Mouse (Mus musculus): ENCODE measurements around the gene Nr2e1. TPM values are rescaled to one million over a fixed set of nuclear protein-coding genes. Genes with fewer than 3 reads are reported as not detected.

The Nr2e1 gene
- total and polyA plus RNA-seq, 2 experiments from 2014 or later = 6.2 to 10.2 TPM

DNA sequence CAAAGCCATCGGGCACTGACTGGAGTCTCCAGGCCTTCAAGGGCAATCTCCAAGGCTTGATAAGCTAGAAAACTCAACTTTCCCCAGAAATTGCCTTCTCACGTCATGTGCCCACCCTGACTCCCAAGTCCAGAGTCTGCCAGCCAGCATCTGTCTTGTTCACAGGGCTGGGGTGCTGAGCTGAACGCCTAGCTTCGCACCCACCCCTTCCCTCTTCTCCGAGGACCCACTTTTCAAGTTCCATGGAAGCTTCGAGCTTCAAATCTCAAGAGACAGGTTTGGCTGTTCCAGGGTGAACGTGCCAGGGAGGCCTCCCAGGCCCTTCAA, 2.5 kb downstream of the Nr2e1 start:
- no peak for TF ChIP-seq CTCF (IDR thresholded peaks at IDR 0.05; ENCODE audit: low read depth)
- DNase-seq (no peak), ATAC-seq (no peak)
- H3K27me3 ChIP-seq (ENCODE audit: insufficient read depth, low read length) = peaks cover 7% of the 10 kb centered on the region
- no peak overlapping the region for H3K27ac ChIP-seq (ENCODE audit: low read depth, low read length)
- H3K4me3 ChIP-seq (ENCODE audit: low read depth, low read length) = peak overlapping the region; percentile 34; the same call in 1 of the 2 replicates
- peaks cover 12% of the 10 kb centered on the region for H3K4me1 ChIP-seq (ENCODE audit: insufficient read depth)
- H3K4me2 ChIP-seq (ENCODE audit: low read depth) = peak overlapping the region; percentile 75
- 11% methylated on average over 7 of the region's 7 CpGs for WGBS
- H3K9ac ChIP-seq = peak overlapping the region; percentile 14; the same call in 1 of the 2 replicates
- no peaks in the 10 kb centered on the region for H3K9me3 ChIP-seq (ENCODE audit: low read length)
- no peaks in the 10 kb centered on the region for H3K36me3 ChIP-seq (ENCODE audit: insufficient read depth)

DNA sequence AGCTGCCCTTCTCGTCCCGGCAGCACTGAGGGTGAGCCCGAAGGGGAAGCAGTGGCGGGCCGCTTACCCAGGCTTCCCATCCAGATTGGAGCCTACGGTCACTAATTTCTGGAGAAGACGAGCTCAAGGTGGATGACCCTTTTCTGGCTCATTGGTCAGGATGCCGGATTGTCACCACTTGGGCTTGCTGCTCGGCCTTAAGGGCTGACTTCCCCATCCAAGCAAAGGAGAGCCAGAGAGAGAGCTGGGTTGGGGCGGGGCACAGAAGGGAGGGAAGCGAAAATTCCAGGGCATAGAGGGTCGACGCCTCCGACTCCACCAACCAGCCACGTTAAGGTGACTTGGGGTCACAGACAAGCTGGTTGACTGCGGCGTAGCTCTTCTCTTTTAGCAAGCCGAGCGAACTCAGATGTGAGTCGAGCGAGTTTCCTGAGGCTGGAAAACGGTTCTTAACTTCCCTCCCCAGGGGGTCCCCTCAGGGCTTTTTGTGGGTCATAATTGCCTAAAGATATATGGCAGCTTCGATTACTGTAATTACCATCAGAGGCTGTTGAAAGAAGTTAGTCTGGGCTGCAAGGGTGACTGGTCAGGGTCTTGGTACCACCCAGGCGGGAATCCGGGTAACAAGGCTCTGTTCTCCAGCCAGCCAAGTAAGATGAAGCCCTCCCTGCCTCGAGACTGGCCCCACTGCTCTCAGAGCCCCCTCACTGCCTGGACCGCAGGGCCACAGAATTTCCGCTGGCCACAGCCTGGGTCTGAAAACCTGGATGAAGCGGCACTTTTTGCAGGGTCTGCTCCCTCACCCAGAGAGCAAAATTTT, 3.1 kb downstream of the Nr2e1 start:
- no peak for ATAC-seq
- 4% methylated on average over 29 of the region's 29 CpGs for WGBS

DNA sequence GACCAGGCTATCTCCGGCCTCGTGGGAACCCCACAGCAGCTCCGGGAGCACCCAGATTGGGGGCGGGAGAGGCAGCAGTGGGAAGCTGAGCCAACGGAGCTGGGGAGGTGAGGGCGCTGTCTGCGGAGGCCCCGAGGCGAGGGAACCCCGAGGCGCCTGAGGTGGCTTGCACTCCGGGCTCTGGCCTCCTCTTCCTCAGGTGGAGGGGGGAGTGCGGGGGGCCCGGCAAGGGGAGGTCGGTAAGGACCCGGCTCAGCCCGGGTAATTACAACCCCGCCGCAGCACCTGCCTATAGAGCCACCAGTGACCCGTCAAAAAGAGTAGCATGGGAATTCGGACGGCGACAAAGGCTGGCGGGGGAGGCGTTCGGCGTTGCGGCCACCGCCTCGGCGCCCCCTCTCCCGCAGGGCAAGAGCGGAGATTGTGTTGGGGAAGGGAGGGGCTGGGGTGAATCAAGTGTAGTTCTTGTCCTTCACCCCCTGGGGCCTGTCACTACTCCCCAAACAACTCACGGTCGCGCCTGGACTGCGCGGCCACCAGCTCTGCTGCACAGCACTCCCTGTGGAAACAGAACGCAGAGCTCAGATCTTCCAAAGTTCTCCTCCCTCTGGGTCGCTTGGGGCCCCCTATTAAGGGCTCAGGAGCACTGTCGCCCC, 3.8 kb downstream of the Nr2e1 start:
- peak overlapping the region; percentile 44 for H3K9ac ChIP-seq
- no peaks in the 10 kb centered on the region for H3K36me3 ChIP-seq (ENCODE audit: insufficient read depth)
- H3K27me3 ChIP-seq (ENCODE audit: insufficient read depth, low read length) = peaks cover 8% of the 10 kb centered on the region
- DNase-seq (peak; percentile 45), ATAC-seq (peak; percentile 27; the same call in 1 of the 2 replicates)
- H3K27ac ChIP-seq (ENCODE audit: low read depth, low read length) = peak overlapping the region; percentile 29; the same call in 1 of the 2 replicates
- peak; percentile 21; the same call in 1 of the 2 replicates for TF ChIP-seq CTCF (IDR thresholded peaks at IDR 0.05; ENCODE audit: low read depth)
- WGBS = under 1% methylated on average over 40 of the region's 41 CpGs
- no peaks in the 10 kb centered on the region for H3K9me3 ChIP-seq (ENCODE audit: low read length)
- peak overlapping the region; percentile 34 for H3K4me3 ChIP-seq (ENCODE audit: low read depth, low read length)
- peak overlapping the region; percentile 75 for H3K4me2 ChIP-seq (ENCODE audit: low read depth)
- peaks cover 10% of the 10 kb centered on the region for H3K4me1 ChIP-seq (ENCODE audit: insufficient read depth)

More for the DNA sequence above, 3.1 kb downstream of the Nr2e1 start:
- H3K9ac ChIP-seq = peak overlapping the region; percentile 44
- H3K9me3 ChIP-seq (ENCODE audit: low read length) = no peaks in the 10 kb centered on the region
- H3K27me3 ChIP-seq (ENCODE audit: insufficient read depth, low read length) = peaks cover 8% of the 10 kb centered on the region
- H3K4me2 ChIP-seq (ENCODE audit: low read depth) = peak overlapping the region; percentile 75
- H3K4me1 ChIP-seq (ENCODE audit: insufficient read depth) = peaks cover 12% of the 10 kb centered on the region
- no peak for DNase-seq
- peak overlapping the region; percentile 29; the same call in 1 of the 2 replicates for H3K27ac ChIP-seq (ENCODE audit: low read depth, low read length)
- peak overlapping the region; percentile 34 for H3K4me3 ChIP-seq (ENCODE audit: low read depth, low read length)
- no peaks in the 10 kb centered on the region for H3K36me3 ChIP-seq (ENCODE audit: insufficient read depth)
- TF ChIP-seq CTCF (IDR thresholded peaks at IDR 0.05; ENCODE audit: low read depth) = no peak

DNA sequence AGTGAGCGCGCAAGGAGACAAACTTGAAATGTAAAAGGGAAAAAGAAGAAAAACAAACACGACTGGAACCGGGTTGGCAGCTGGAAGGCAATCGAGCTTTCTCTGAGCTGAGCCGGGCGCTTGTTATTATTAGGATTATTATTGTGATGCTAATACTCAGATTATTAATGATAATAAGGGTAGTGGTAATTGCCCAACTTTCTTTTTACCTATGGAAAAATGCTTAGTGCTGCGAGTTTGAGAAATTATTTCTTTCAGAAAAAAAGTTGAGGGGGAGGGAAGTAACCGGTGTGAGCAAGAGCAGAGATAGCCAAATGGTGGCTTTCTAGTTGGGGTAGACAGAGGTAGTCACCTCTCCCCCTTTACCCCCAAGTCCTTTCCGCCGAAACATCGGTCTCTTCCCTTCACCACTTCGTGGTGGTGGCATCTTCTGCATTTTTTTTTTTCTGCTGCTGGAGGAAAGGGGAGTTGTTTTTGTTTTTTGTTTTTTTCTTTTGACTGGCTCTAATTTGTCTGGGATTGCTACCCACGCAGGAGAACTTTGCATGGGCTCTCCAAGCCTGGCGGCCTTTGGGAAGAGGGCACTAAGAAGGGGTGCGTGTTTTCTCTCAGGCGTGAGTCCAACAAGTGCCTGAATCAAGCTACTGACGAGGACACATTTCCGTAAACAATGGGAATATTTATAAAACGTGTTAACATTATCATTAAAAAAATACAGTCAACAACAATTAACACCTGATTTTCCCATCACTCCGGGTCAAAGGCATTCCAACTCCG, 4.5 kb downstream of the Nr2e1 start:
- Histone ChIP-seq H3K4me3 (ENCODE audit: low read depth, low read length) (peak overlapping the region; percentile 34), H3K4me1 (ENCODE audit: insufficient read depth) (peaks cover 10% of the 10 kb centered on the region)

DNA sequence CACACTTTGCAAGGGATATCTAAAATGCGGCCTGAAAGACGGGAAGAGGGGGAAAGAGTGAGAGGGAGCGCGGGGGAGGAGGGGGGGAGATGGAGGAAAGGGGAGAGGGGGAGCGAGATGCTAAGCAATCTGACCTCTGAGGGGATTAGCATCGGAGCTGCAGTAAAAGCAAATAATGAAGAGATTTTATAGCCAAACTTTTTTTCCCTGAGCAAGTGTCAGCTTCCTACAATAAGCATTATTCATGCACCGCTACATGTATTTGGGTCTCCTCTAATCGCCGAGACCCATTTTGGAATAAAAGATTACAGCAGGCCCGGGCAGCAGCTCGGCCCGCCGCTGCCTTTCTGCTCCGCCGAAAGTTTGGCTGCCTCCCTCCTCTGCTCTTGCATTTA, 5.2 kb downstream of the Nr2e1 start:
- peaks cover 10% of the 10 kb centered on the region for H3K4me1 ChIP-seq (ENCODE audit: insufficient read depth)
- no peak overlapping the region for H3K9ac ChIP-seq
- no peaks in the 10 kb centered on the region for H3K36me3 ChIP-seq (ENCODE audit: insufficient read depth)
- H3K4me3 ChIP-seq (ENCODE audit: low read depth, low read length) = peak overlapping the region; percentile 2; the same call in 1 of the 2 replicates
- H3K27me3 ChIP-seq (ENCODE audit: insufficient read depth, low read length) = peaks cover 20% of the 10 kb centered on the region
- WGBS = 5% methylated on average over 15 of the region's 15 CpGs
- peak overlapping the region; percentile 75 for H3K4me2 ChIP-seq (ENCODE audit: low read depth)
- ATAC-seq (no peak), DNase-seq (peak; percentile 50)
- no peak for TF ChIP-seq CTCF (IDR thresholded peaks at IDR 0.05; ENCODE audit: low read depth)
- no peak overlapping the region for H3K27ac ChIP-seq (ENCODE audit: low read depth, low read length)
- no peaks in the 10 kb centered on the region for H3K9me3 ChIP-seq (ENCODE audit: low read length)

More for the DNA sequence above, 4.5 kb downstream of the Nr2e1 start:
- Histone ChIP-seq H3K9ac (no peak overlapping the region), H3K36me3 (ENCODE audit: insufficient read depth) (no peaks in the 10 kb centered on the region), H3K27me3 (ENCODE audit: insufficient read depth, low read length) (peaks cover 15% of the 10 kb centered on the region), H3K27ac (ENCODE audit: low read depth, low read length) (0 out of 2 replicates have a peak overlapping the region, but pooled peaks have one; percentile 23), H3K9me3 (ENCODE audit: low read length) (no peaks in the 10 kb centered on the region), H3K4me2 (ENCODE audit: low read depth) (peak overlapping the region; percentile 75)
- DNase-seq (no peak), ATAC-seq (no peak)
- no peak for TF ChIP-seq CTCF (IDR thresholded peaks at IDR 0.05; ENCODE audit: low read depth)
- 3% methylated on average over 22 of the region's 22 CpGs for WGBS

DNA sequence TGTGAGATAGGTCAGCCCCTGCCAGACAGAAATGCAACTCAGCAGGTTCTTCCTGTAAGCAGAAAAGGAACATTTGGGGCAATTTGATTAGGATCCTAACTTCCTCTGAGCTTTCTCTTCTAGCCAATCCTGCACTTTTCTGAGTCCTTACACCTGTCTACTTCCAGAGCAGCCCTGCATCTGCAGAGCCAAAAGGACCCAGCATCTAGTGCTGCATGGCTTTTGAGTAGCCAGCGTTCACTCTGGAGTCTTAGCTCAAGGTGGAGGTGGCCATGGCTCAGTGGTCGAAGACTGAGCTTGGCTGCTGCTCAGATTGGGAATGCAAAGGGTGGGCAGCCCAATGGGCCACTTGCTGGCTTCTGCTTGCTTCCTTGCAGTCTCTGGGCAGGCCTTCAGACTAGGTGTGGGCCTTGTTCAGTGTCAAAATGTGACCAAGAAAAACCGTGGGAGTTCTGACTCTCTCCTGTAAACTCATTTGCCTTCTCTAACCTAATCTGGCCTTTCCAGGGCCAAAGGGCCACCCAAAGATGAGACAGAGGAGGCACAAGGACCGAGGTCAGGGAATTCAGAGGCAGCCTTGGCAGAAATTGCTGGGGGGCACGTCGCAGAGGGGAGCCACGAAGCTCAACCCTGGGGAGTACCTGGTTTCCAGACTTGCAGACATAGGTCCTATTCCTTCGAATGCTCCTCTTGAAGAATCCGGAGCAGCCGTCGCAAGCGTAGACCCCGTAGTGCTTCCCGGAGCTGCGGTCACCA, 5.7 kb downstream of the Nr2e1 start:
- H3K4me2 ChIP-seq (ENCODE audit: low read depth) = peak overlapping the region; percentile 75
- DNase-seq (no peak), ATAC-seq (no peak)
- H3K27me3 ChIP-seq (ENCODE audit: insufficient read depth, low read length) = peaks cover 20% of the 10 kb centered on the region
- H3K9me3 ChIP-seq (ENCODE audit: low read length) = no peaks in the 10 kb centered on the region
- no peak overlapping the region for H3K27ac ChIP-seq (ENCODE audit: low read depth, low read length)
- H3K36me3 ChIP-seq (ENCODE audit: insufficient read depth) = no peaks in the 10 kb centered on the region
- no peak for TF ChIP-seq CTCF (IDR thresholded peaks at IDR 0.05; ENCODE audit: low read depth)
- H3K4me1 ChIP-seq (ENCODE audit: insufficient read depth) = peaks cover 14% of the 10 kb centered on the region
- peak overlapping the region; percentile 2; the same call in 1 of the 2 replicates for H3K4me3 ChIP-seq (ENCODE audit: low read depth, low read length)
- WGBS = 12% methylated on average over 15 of the region's 15 CpGs
- no peak overlapping the region for H3K9ac ChIP-seq

All from forebrain, postnatal 0 days (tissue).